Mouse (Mus musculus): ENCODE data around the gene Mff.

Gene Mff

GRCm38 (mm10) chr1:82724339-82725025 lies at the start of gene Mff:
Mff (plus strand) TSS chr1:82724890.
- peak; percentile 92 to 94 for DNase-seq (ENCODE audit: low spot score in 2 of 2)

- no peak for DNase-seq (ENCODE audit: low spot score in 2 of 2)
These were observed 38.4 kb upstream of the Mff start for GRCm38 (mm10) chr1:82686328-82686727.

GRCm38 (mm10) chr1:82686866-82687265 lies 37.8 kb upstream of the Mff start:
- no peak for DNase-seq (ENCODE audit: low spot score in 2 of 2)

GRCm38 (mm10) chr1:82687931-82688330 lies 36.8 kb upstream of the Mff start:
- DNase-seq (ENCODE audit: low spot score in 2 of 2), result no peak

GRCm38 (mm10) chr1:82695915-82696314 lies 28.8 kb upstream of the Mff start:
- no peak for DNase-seq (ENCODE audit: low spot score in 2 of 2)

- no peak for DNase-seq (ENCODE audit: low spot score in 2 of 2)
These were observed 6.7 kb upstream of the Mff start for GRCm38 (mm10) chr1:82717816-82718512.

- DNase-seq (ENCODE audit: low spot score in 2 of 2), result no peak
These were observed 560 bp downstream of the Mff start for GRCm38 (mm10) chr1:82725026-82725874.

- DNase-seq (ENCODE audit: low spot score in 2 of 2), result no peak
These were observed 1.1 kb downstream of the Mff start for GRCm38 (mm10) chr1:82725875-82726185.

GRCm38 (mm10) chr1:82726482-82726881 lies 1.8 kb downstream of the Mff start:
- no peak for DNase-seq (ENCODE audit: low spot score in 2 of 2)

GRCm38 (mm10) chr1:82733357-82733756 lies 8.7 kb downstream of the Mff start:
- DNase-seq (ENCODE audit: low spot score in 2 of 2), result no peak

GRCm38 (mm10) chr1:82738066-82738465 lies 13.4 kb downstream of the Mff start:
- DNase-seq (ENCODE audit: low spot score in 2 of 2), result no peak

GRCm38 (mm10) chr1:82741539-82741938 lies 16.8 kb downstream of the Mff start:
- DNase-seq (ENCODE audit: low spot score in 2 of 2), result no peak

- DNase-seq (ENCODE audit: low spot score in 2 of 2), result no peak
These were observed 19.3 kb downstream of the Mff start for GRCm38 (mm10) chr1:82743962-82744361.

GRCm38 (mm10) chr1:82746408-82746807 lies 21.7 kb downstream of the Mff start:
- DNase-seq (ENCODE audit: low spot score in 2 of 2), result no peak

GRCm38 (mm10) chr1:82747714-82748452 lies 23.2 kb downstream of the Mff start:
- no peak for DNase-seq (ENCODE audit: low spot score in 2 of 2)

GRCm38 (mm10) chr1:82759520-82759919 lies 34.8 kb downstream of the Mff start:
- no peak for DNase-seq (ENCODE audit: low spot score in 2 of 2)

- DNase-seq (ENCODE audit: low spot score in 2 of 2), result no peak
These were observed 36.9 kb downstream of the Mff start for GRCm38 (mm10) chr1:82761454-82762169.

GRCm38 (mm10) chr1:82762274-82762673 lies 37.6 kb downstream of the Mff start:
- no peak for DNase-seq (ENCODE audit: low spot score in 2 of 2)

GRCm38 (mm10) chr1:82766227-82766626 lies 41.5 kb downstream of the Mff start:
- DNase-seq (ENCODE audit: low spot score in 2 of 2), result no peak

- no peak for DNase-seq (ENCODE audit: low spot score in 2 of 2)
These were observed 42.0 kb downstream of the Mff start for GRCm38 (mm10) chr1:82766641-82767040.

GRCm38 (mm10) chr1:82768269-82768668 lies 43.6 kb downstream of the Mff start, which contains the start of gene Tm4sf20:
Tm4sf20 (minus strand) TSS chr1:82768461.
- DNase-seq (ENCODE audit: low spot score in 2 of 2), result no peak
